10 mouse cellular contexts compared by ENCODE assay signal in the genomic region with DNA sequence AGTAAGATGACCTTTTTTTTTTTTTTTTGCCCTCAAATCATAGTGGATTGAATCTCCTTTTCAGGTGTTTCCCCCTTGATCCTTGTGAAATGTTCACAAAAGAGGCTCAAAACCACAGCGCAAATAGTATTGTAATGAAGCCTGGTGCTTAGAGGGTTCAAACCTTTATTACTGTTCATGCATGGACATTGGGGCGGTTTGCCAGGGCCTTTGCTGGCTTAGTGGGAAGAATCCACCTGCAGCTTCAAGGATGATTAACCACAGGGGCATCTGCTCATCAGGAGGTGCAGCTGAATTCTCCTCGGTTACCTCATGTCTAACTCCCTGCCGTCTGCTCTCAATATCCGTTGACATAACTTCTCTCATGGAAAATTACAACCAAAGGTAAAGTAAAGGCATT.
"Had no signal": no experiment of that assay in that cellular context is flagged by ENCODE, and none has a peak within 500 bp of the region (broad histone marks: within the 10 kb centered on the region; RNA-seq: fewer than 3 reads in every experiment).

No protein-coding gene starts in this region.

- DNase-seq: layer of hippocampus, postnatal 36 days; lung, adult 18-20 months; right cerebral cortex, postnatal 14 days; thymus, adult 2 months; thymus, postnatal 25 days had no signal

- H3K27me3 ChIP-seq: limb, embryonic 13.5 days; midbrain, embryonic 12.5 days; neural tube, embryonic 13.5 days; stomach, embryonic 15.5 days had no signal

- ATAC-seq: midbrain, embryonic 16.5 days had no signal
